Mouse (Mus musculus) neural tube, embryonic 15.5 days (tissue): Measurements from ENCODE around the gene Zbtb48. TPM values are rescaled to one million over a fixed set of nuclear protein-coding genes. Genes with fewer than 3 reads are reported as not detected.
A peak's percentile ranks its signal among the peaks of the same experiment; 100 is the strongest.

Experiments used
- ATAC-seq: fragments of 200-750 bp; cut with Nextera tagmentation; 2 replicates; pipeline ENCODE4 v1.8.0; 2017; ENCODE audit warnings: mild to moderate bottlenecking, moderate TSS enrichment, moderate library complexity; ENCODE audit not compliant: low FRiP score
- H3K27ac ChIP-seq: fragments of 300-500 bp; sonication (generic); replicated peaks from 2 replicates; pipeline ENCODE4 v1.5.1; 2015; ENCODE audit warnings: mild to moderate bottlenecking, inconsistent platforms
- H3K27me3 ChIP-seq: fragments of 300-500 bp; sonication (generic); replicated peaks from 2 replicates; pipeline ENCODE4 v1.6.1; 2015; ENCODE audit warnings: inconsistent platforms
- H3K36me3 ChIP-seq: fragments of 300-500 bp; sonication (generic); 2 replicates; pipeline ENCODE4 v1.6.1; 2015; ENCODE audit warnings: inconsistent platforms
- H3K4me1 ChIP-seq: fragments of 300-500 bp; sonication (generic); 2 replicates; pipeline ENCODE4 v1.6.1; 2015; ENCODE audit warnings: inconsistent platforms
- H3K4me2 ChIP-seq: fragments of 300-500 bp; sonication (generic); 2 replicates; pipeline ENCODE4 v1.6.1; 2015; ENCODE audit warnings: inconsistent platforms, mild to moderate bottlenecking, moderate library complexity
- H3K4me3 ChIP-seq: fragments of 300-500 bp; sonication (generic); replicated peaks from 2 replicates; pipeline ENCODE4 v1.5.1; 2015; ENCODE audit warnings: mild to moderate bottlenecking, inconsistent platforms
- H3K9ac ChIP-seq: fragments of 300-500 bp; sonication (generic); replicated peaks from 2 replicates; pipeline ENCODE4 v1.6.1; 2015; ENCODE audit warnings: mild to moderate bottlenecking, inconsistent platforms
- H3K9me3 ChIP-seq: fragments of 300-500 bp; sonication (generic); replicated peaks from 2 replicates; pipeline ENCODE4 v1.6.1; 2016; ENCODE audit warnings: inconsistent platforms
- WGBS: fragments of 180-500 bp; shearing (Covaris S2); methylation state at CpG from one replicate; pipeline ENCODE4 v1.1.7; 2015; ENCODE audit warnings: mixed read lengths; 5-methylcytosine and 5-hydroxymethylcytosine counted together
- polyA plus RNA-seq: library from polyadenylated mRNA; unstranded; fragments of >200 nt; fragmentation: Nextera tagmentation; extraction: Ambion mirVana; gene quantifications from 2 replicates; pipeline ENCODE4 v1.2.1, GENCODE M21; 2015

Zbtb48 gene
- 15.9 and 16.4 TPM in 2 replicates for polyA plus RNA-seq

- Histone ChIP-seq H3K36me3 (peaks cover 17% of the 10 kb centered on the region), H3K27me3 (0 out of 2 replicates have a peak, but pooled peaks cover 3% of the 10 kb centered on the region), H3K4me2 (peak within 1 kb of the TSS; percentile 99), H3K4me1 (peaks cover 65% of the 10 kb centered on the region), H3K9ac (peak within 1 kb of the TSS; percentile 74), H3K27ac (peak within 1 kb of the TSS; percentile 82), H3K4me3 (peak within 1 kb of the TSS; percentile 82), H3K9me3 (no peaks in the 10 kb centered on the region)
- WGBS = under 1% methylated on average over 34 of the region's 35 CpGs
- peak; percentile 98 for ATAC-seq
Observed at GRCm38 (mm10) chr4:152027524-152027923, at the start of gene Zbtb48. TSS of gene Zbtb48 (minus strand) at chr4:152027671.

GRCm38 (mm10) chr4:152077191-152077590 is 49.7 kb upstream of the Zbtb48 start:
- ATAC-seq = no peak
- Histone ChIP-seq H3K9ac (no peak overlapping the region), H3K27me3 (no peaks in the 10 kb centered on the region), H3K4me3 (no peak overlapping the region), H3K27ac (no peak overlapping the region), H3K36me3 (no peaks in the 10 kb centered on the region), H3K9me3 (no peaks in the 10 kb centered on the region), H3K4me1 (peaks cover 14% of the 10 kb centered on the region), H3K4me2 (no peak overlapping the region)
- 91% methylated on average over 9 of the region's 9 CpGs for WGBS

GRCm38 (mm10) chr4:152074548-152074947 is 47.1 kb upstream of the Zbtb48 start:
- Histone ChIP-seq H3K4me3 (no peak overlapping the region), H3K9ac (no peak overlapping the region), H3K4me1 (peaks cover 18% of the 10 kb centered on the region), H3K27ac (no peak overlapping the region), H3K4me2 (no peak overlapping the region), H3K36me3 (no peaks in the 10 kb centered on the region), H3K27me3 (no peaks in the 10 kb centered on the region), H3K9me3 (no peaks in the 10 kb centered on the region)
- 83% methylated on average over 9 of the region's 9 CpGs for WGBS
- ATAC-seq = no peak

GRCm38 (mm10) chr4:152073715-152074114 is 46.2 kb upstream of the Zbtb48 start:
- Histone ChIP-seq H3K4me1 (peaks cover 18% of the 10 kb centered on the region), H3K4me2 (no peak overlapping the region), H3K9me3 (no peaks in the 10 kb centered on the region), H3K36me3 (no peaks in the 10 kb centered on the region), H3K9ac (no peak overlapping the region), H3K27me3 (no peaks in the 10 kb centered on the region), H3K4me3 (no peak overlapping the region), H3K27ac (no peak overlapping the region)
- no peak for ATAC-seq
- 86% methylated on average over 6 of the region's 6 CpGs for whole genome bisulfite sequencing

GRCm38 (mm10) chr4:152072655-152073054 is 45.2 kb upstream of the Zbtb48 start:
- Histone ChIP-seq H3K9me3 (no peaks in the 10 kb centered on the region), H3K9ac (no peak overlapping the region), H3K4me3 (no peak overlapping the region), H3K27ac (no peak overlapping the region), H3K4me2 (no peak overlapping the region), H3K36me3 (no peaks in the 10 kb centered on the region), H3K27me3 (no peaks in the 10 kb centered on the region), H3K4me1 (peaks cover 18% of the 10 kb centered on the region)
- ATAC-seq = no peak
- WGBS = 63% methylated on average over 10 of the region's 10 CpGs

- H3K9me3 ChIP-seq = no peaks in the 10 kb centered on the region
- no peak within 1 kb of the TSS for H3K4me2 ChIP-seq
- H3K27ac ChIP-seq = no peak within 1 kb of the TSS
- no peak for ATAC-seq
- H3K4me3 ChIP-seq = no peak within 1 kb of the TSS
- no peak within 1 kb of the TSS for H3K9ac ChIP-seq
- WGBS = 57% methylated on average over 10 of the region's 10 CpGs
- no peaks in the 10 kb centered on the region for H3K27me3 ChIP-seq
- H3K4me1 ChIP-seq = peaks cover 18% of the 10 kb centered on the region
- H3K36me3 ChIP-seq = no peaks in the 10 kb centered on the region
Observed at GRCm38 (mm10) chr4:152072121-152072601, 44.7 kb upstream of the Zbtb48 start, which contains the start of gene Plekhg5. TSS of gene Plekhg5 (plus strand) at chr4:152072498.

GRCm38 (mm10) chr4:152070494-152071396 is 43.3 kb upstream of the Zbtb48 start:
- no peak overlapping the region for H3K4me2 ChIP-seq
- H3K9ac ChIP-seq = no peak overlapping the region
- H3K27me3 ChIP-seq = no peaks in the 10 kb centered on the region
- H3K36me3 ChIP-seq = no peaks in the 10 kb centered on the region
- H3K4me3 ChIP-seq = no peak overlapping the region
- no peaks in the 10 kb centered on the region for H3K9me3 ChIP-seq
- ATAC-seq = no peak
- H3K27ac ChIP-seq = no peak overlapping the region
- 72% methylated on average over 11 of the region's 11 CpGs for WGBS
- peaks cover 18% of the 10 kb centered on the region for H3K4me1 ChIP-seq

- no peak for ATAC-seq
- no peaks in the 10 kb centered on the region for H3K9me3 ChIP-seq
- H3K4me2 ChIP-seq = no peak overlapping the region
- WGBS = 89% methylated on average over 3 of the region's 3 CpGs
- no peak overlapping the region for H3K4me3 ChIP-seq
- no peak overlapping the region for H3K9ac ChIP-seq
- H3K27me3 ChIP-seq = no peaks in the 10 kb centered on the region
- H3K27ac ChIP-seq = no peak overlapping the region
- H3K4me1 ChIP-seq = peaks cover 18% of the 10 kb centered on the region
- H3K36me3 ChIP-seq = no peaks in the 10 kb centered on the region; the same call in 1 of the 2 replicates
Observed at GRCm38 (mm10) chr4:152069245-152069644, 41.8 kb upstream of the Zbtb48 start.

GRCm38 (mm10) chr4:152068166-152068724 is 40.8 kb upstream of the Zbtb48 start:
- WGBS = 82% methylated on average over 6 of the region's 6 CpGs
- ATAC-seq = no peak
- Histone ChIP-seq H3K9me3 (no peaks in the 10 kb centered on the region), H3K9ac (no peak overlapping the region), H3K36me3 (no peaks in the 10 kb centered on the region; the same call in 1 of the 2 replicates), H3K27ac (no peak overlapping the region), H3K4me2 (no peak overlapping the region), H3K27me3 (no peaks in the 10 kb centered on the region), H3K4me3 (no peak overlapping the region), H3K4me1 (peaks cover 12% of the 10 kb centered on the region)

GRCm38 (mm10) chr4:152067280-152067679 is 39.8 kb upstream of the Zbtb48 start:
- H3K27ac ChIP-seq = no peak overlapping the region
- no peak for ATAC-seq

GRCm38 (mm10) chr4:152062390-152063110 is 35.1 kb upstream of the Zbtb48 start:
- 74% methylated on average over 9 of the region's 9 CpGs for WGBS
- Histone ChIP-seq H3K4me3 (no peak overlapping the region), H3K27me3 (no peaks in the 10 kb centered on the region), H3K36me3 (peaks cover 34% of the 10 kb centered on the region), H3K27ac (no peak overlapping the region), H3K9me3 (no peaks in the 10 kb centered on the region), H3K9ac (no peak overlapping the region), H3K4me1 (no peaks in the 10 kb centered on the region), H3K4me2 (no peak overlapping the region)
- no peak for ATAC-seq

More at GRCm38 (mm10) chr4:152067280-152067679, 39.8 kb upstream of the Zbtb48 start:
- Histone ChIP-seq H3K4me1 (peaks cover 5% of the 10 kb centered on the region; the same call in 1 of the 2 replicates), H3K4me3 (no peak overlapping the region), H3K4me2 (no peak overlapping the region), H3K36me3 (no peaks in the 10 kb centered on the region; the same call in 1 of the 2 replicates), H3K9ac (no peak overlapping the region), H3K27me3 (no peaks in the 10 kb centered on the region), H3K9me3 (no peaks in the 10 kb centered on the region)
